ENCODE assay signal across 8 mouse cellular contexts in the genomic region with DNA sequence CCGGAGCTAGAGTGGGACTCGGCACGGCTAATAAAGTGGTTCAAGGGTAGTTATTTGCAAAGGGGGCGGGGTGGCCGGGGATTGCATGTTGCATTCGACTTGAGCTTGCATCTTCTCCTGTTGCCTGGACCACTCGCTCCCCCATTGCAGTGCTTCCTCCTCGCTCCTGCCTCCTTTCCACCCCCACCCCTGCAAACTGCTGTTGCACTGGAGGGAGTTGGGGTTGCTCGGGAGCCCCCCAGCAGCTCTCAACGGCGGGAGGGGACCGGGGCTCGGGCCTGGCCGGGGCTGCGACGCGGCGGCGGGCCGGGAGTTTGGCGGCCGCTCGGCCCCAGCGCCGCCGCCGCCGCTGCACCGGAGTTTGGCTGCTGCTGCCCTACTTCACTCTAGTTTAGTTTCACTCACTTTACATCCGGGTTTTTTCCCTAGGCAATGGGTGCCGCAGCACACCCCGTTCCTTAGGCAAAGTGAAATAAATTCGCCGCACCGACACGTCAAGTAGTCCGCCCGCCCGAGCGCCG.
DNase-seq lines count a peak whose midpoint lies in the region; ATAC-seq and TF ChIP-seq lines count a peak whose summit lies in the region.

No protein-coding gene starts in this region.

- peak; percentile 83 for ATAC-seq in hindbrain, postnatal 0 days

- H3K36me3 ChIP-seq in hindbrain, postnatal 0 days (ENCODE audit: insufficient read depth, low read length), result no peaks in the 10 kb centered on the region
- no peaks in the 10 kb centered on the region for H3K36me3 ChIP-seq in macrophage (ENCODE audit: inconsistent target)

- H3K79me2 ChIP-seq in macrophage (ENCODE audit: inconsistent target), result peaks cover 27% of the 10 kb centered on the region

- peak; percentile 93 for DNase-seq in ZHBTc4 (ENCODE audit: low read depth, low spot score)
- DNase-seq in cerebellum, postnatal 4 days (ENCODE audit: low spot score in 2 of 2), result peak; percentile 28 to 69
- peak; percentile 84 for DNase-seq in gastrocnemius, adult 2 months
- DNase-seq in hindbrain, postnatal 0 days (ENCODE audit: low spot score), result peak; percentile 96
- DNase-seq in left cerebral cortex, adult 2 months (ENCODE audit: extremely low spot score in 1 of 2, low spot score in 2 of 2), result peak; percentile 70 to 81
- DNase-seq in retina, postnatal 7 days (ENCODE audit: low read depth, low spot score), result peak; percentile 78
- peak; percentile 69 to 70 for DNase-seq in urinary bladder, adult 18-20 months (ENCODE audit: low spot score in 2 of 2)

- intact Hi-C loops in gastrocnemius, adult 2 months (cut with DNase I), result loop anchor here (2.0 to 10.0 kb wide), 4 partner anchors 124 to 254 kb away; no protein-coding TSS in a partner anchor
- intact Hi-C loops in left cerebral cortex, adult 2 months (cut with DNase I), result loop anchor here (5.0 kb wide), 2 partner anchors 176 to 249 kb away; a partner anchor contains a TSS

- no peak for TF ChIP-seq CTCF in gastrocnemius, adult 2 months (IDR thresholded peaks at IDR 0.05)
- no peak for TF ChIP-seq CTCF in hindbrain, postnatal 0 days (IDR thresholded peaks at IDR 0.05; ENCODE audit: low read depth)
- no peak for TF ChIP-seq CTCF in left cerebral cortex, adult 2 months (IDR thresholded peaks at IDR 0.05)

- H3K9ac ChIP-seq in hindbrain, postnatal 0 days (replicated peaks; ENCODE audit: low read length), result peak overlapping the region; percentile 80

- peak overlapping the region; percentile 96 for H3K27ac ChIP-seq in gastrocnemius, adult 2 months
- H3K27ac ChIP-seq in hindbrain, postnatal 0 days, result peak overlapping the region; percentile 99
- H3K27ac ChIP-seq in left cerebral cortex, adult 2 months, result peak overlapping the region; percentile 84
- peak overlapping the region; percentile 56 for H3K27ac ChIP-seq in macrophage

- peaks cover 9% of the 10 kb centered on the region; the same call in 1 of the 2 replicates for H3K4me1 ChIP-seq in hindbrain, postnatal 0 days (ENCODE audit: insufficient read depth, low read length)

- H3K4me3 ChIP-seq in gastrocnemius, adult 2 months, result peak overlapping the region; percentile 94
- H3K4me3 ChIP-seq in hindbrain, postnatal 0 days (ENCODE audit: low read length), result peak overlapping the region; percentile 90
- H3K4me3 ChIP-seq in left cerebral cortex, adult 2 months, result peak overlapping the region; percentile 56
- H3K4me3 ChIP-seq in macrophage (ENCODE audit: inconsistent target), result peak overlapping the region; percentile 87

- no peaks in the 10 kb centered on the region for H3K27me3 ChIP-seq in hindbrain, postnatal 0 days (ENCODE audit: insufficient read depth, low read length)

- under 1% methylated on average over 34 of the region's 41 CpGs for whole genome bisulfite sequencing in hindbrain, postnatal 0 days
- under 1% methylated on average over 41 of the region's 41 CpGs for WGBS in macrophage (ENCODE audit: missing documents)

- H3K9me3 ChIP-seq in hindbrain, postnatal 0 days (ENCODE audit: low read length), result no peaks in the 10 kb centered on the region

- H3K4me2 ChIP-seq in hindbrain, postnatal 0 days (ENCODE audit: low read depth, low read length), result peak overlapping the region; percentile 80

Comparison
In these comparisons a context has a peak if more than half of its experiments do, and no peak if none do; other contexts are left out.
1. Peak in every context shown above with its lines: DNase-seq, ATAC-seq, H3K4me3 ChIP-seq and H3K27ac ChIP-seq.